Mouse (Mus musculus) testis, adult 2 months (tissue): ENCODE measurements at regions not wholly inside any gene's neighbourhood (a gene's known extent, or its start where the extent isn't known, plus 50 kb on each side); places are given as distances from the start of the nearest gene placed in this dataset.

Source experiments
- CTCF ChIP-seq: fragments of 200-500 bp; IDR thresholded peaks from 2 replicates; pipeline ENCODE4 v1.5.1; 2012; ENCODE audit warnings: low read depth, mild to moderate bottlenecking, inconsistent platforms, low read length, moderate library complexity; ENCODE audit not compliant: control insufficient read depth, insufficient read depth, insufficient replicate concordance
- POLR2A ChIP-seq: fragments of 200-500 bp; IDR thresholded peaks from 2 replicates; pipeline ENCODE4 v1.6.1; 2012; ENCODE audit warnings: low read depth, mild to moderate bottlenecking, inconsistent platforms, low read length, moderate library complexity; ENCODE audit not compliant: control insufficient read depth

DNA sequence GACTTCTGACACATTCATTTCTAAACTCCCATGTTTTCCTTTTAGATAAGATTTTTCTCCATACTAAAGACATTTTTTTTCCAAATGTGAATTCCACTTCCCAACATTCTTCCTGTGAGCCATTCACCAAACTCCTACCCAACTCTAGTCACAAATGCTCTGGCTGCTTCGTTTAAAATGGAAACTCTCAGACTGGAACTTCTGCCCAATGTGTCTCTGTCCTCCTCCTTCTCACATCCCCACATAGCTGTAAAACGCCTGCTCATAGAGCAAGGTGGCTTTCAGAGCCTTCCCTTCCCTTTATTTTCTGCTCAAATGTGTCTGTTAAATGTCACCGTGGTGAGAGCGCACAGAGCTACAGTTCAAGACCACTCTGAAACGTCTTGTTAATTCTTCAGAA, 50.1 kb upstream of the Mgmt start:
- TF ChIP-seq CTCF (no peak), POLR2A (no peak)
